Mouse (Mus musculus) central nervous system, embryonic 11.5 days (tissue): ENCODE data around the gene Fam160a2. TPM values are rescaled to one million over a fixed set of nuclear protein-coding genes. Genes with fewer than 3 reads are reported as not detected.

Experiments used
- polyA plus RNA-seq: library from polyadenylated mRNA; depleted of rRNA; stranded (reverse); fragments of >200 nt; gene quantifications from 2 replicates; pipeline ENCODE4 v1.2.3, GENCODE M21; 2012; rRNA removed

Gene Fam160a2
- polyA plus RNA-seq: 29.4 and 38.9 TPM in 2 replicates

GRCm38 (mm10) chr7:105399935-105400624 is at the start of gene Fam160a2:
Gene Fam160a2 (minus strand): TSS chr7:105400054.

GRCm38 (mm10) chr7:105425424-105426043 is 25.7 kb upstream of the Fam160a2 start, which contains the start of gene Cckbr:
Gene Cckbr (plus strand): TSS chr7:105425731.

GRCm38 (mm10) chr7:105404268-105404667 is 4.4 kb upstream of the Fam160a2 start, which contains the start of gene Cnga4:
Gene Cnga4 (plus strand): TSS chr7:105404568.

GRCm38 (mm10) chr7:105374866-105375265 is 25.0 kb downstream of the Fam160a2 start, which contains the start of gene Gm5901:
Gene Gm5901 (plus strand): TSS chr7:105375038.

GRCm38 (mm10) chr7:105367930-105368329 is 31.9 kb downstream of the Fam160a2 start, which contains the start of gene Olfr692:
Gene Olfr692 (plus strand): TSS chr7:105368230.

GRCm38 (mm10) chr7:105342170-105342569 is 57.7 kb downstream of the Fam160a2 start, which contains the start of gene Olfr691:
Gene Olfr691 (minus strand): TSS chr7:105342270.

GRCm38 (mm10) chr7:105334004-105334403 is 65.8 kb downstream of the Fam160a2 start, which contains the start of gene Olfr690:
Gene Olfr690 (minus strand): TSS chr7:105334104.

Other genes with a start within 250 kb of the Fam160a2 start
- gene Olfr684, start 236.4 kb downstream of the Fam160a2 start, polyA plus RNA-seq: not detected in 2 replicates
- gene Olfr685, start 214.0 kb downstream of the Fam160a2 start, polyA plus RNA-seq: not detected in 2 replicates
- gene Olfr686, start 192.6 kb downstream of the Fam160a2 start, polyA plus RNA-seq: not detected in 2 replicates
- not detected in 2 replicates for gene Olfr688, start 112.0 kb downstream of the Fam160a2 start, polyA plus RNA-seq
- not detected in 2 replicates for gene Olfr689, start 88.9 kb downstream of the Fam160a2 start, polyA plus RNA-seq
- gene Olfr690, start 66.0 kb downstream of the Fam160a2 start, polyA plus RNA-seq: 0.10 TPM in 1 of 2 replicates, not detected in the other
- gene Olfr691, start 57.8 kb downstream of the Fam160a2 start, polyA plus RNA-seq: 0.05 and 0.14 TPM in 2 replicates
- not detected in 2 replicates for gene Olfr692, start 31.8 kb downstream of the Fam160a2 start, polyA plus RNA-seq
- not detected in 2 replicates for gene Gm5901, start 25.0 kb downstream of the Fam160a2 start, polyA plus RNA-seq
- 0.20 and 0.24 TPM in 2 replicates for gene Cnga4, start 4.5 kb upstream of the Fam160a2 start, polyA plus RNA-seq
- gene Cckbr, start 25.7 kb upstream of the Fam160a2 start, polyA plus RNA-seq: 0.14 and 0.17 TPM in 2 replicates
- 17.6 and 19.0 TPM in 2 replicates for gene Cavin3, start 82.2 kb upstream of the Fam160a2 start, polyA plus RNA-seq
- gene Smpd1, start 154.3 kb upstream of the Fam160a2 start, polyA plus RNA-seq: 18.5 and 25.3 TPM in 2 replicates
- 92.2 and 93.1 TPM in 2 replicates for gene Apbb1, start 181.6 kb upstream of the Fam160a2 start, polyA plus RNA-seq
- 2.8 and 3.9 TPM in 2 replicates for gene Hpx, start 200.1 kb upstream of the Fam160a2 start, polyA plus RNA-seq
- 61.9 and 66.8 TPM in 2 replicates for gene Trim3, start 233.5 kb upstream of the Fam160a2 start, polyA plus RNA-seq
- gene Timm10b, start 240.0 kb upstream of the Fam160a2 start, polyA plus RNA-seq: 63.5 and 89.5 TPM in 2 replicates
- 96.2 and 104 TPM in 2 replicates for gene Arfip2, start 240.4 kb upstream of the Fam160a2 start, polyA plus RNA-seq
- 81.1 and 86.5 TPM in 2 replicates for gene Gm45799, start 240.5 kb upstream of the Fam160a2 start, polyA plus RNA-seq